Mouse (Mus musculus) midbrain, embryonic 11.5 days (tissue): ENCODE measurements around the gene Stab2. TPM values are rescaled to one million over a fixed set of nuclear protein-coding genes. Genes with fewer than 3 reads are reported as not detected.

Experiments used
- ATAC-seq: fragments of 200-750 bp; cut with Nextera tagmentation; 2 replicates; pipeline ENCODE4 v1.8.0; 2017; ENCODE audit warnings: moderate TSS enrichment, moderate library complexity; ENCODE audit not compliant: low FRiP score
- DNase-seq: peaks from one replicate; pipeline ENCODE4 v3.0.0; 2015; ENCODE audit warnings: low spot score; ENCODE audit errors: missing footprints
- H3K27ac ChIP-seq: fragments of 300-500 bp; sonication (generic); 2 replicates; pipeline ENCODE4 v1.5.1; 2014; ENCODE audit warnings: low read depth, low read length
- H3K27me3 ChIP-seq: fragments of 300-500 bp; sonication (generic); 2 replicates; pipeline ENCODE4 v1.6.1; 2014; ENCODE audit warnings: mild to moderate bottlenecking, low read length, moderate library complexity, mixed read lengths; ENCODE audit not compliant: control insufficient read depth, insufficient read depth
- H3K36me3 ChIP-seq: fragments of 300-500 bp; sonication (generic); 2 replicates; pipeline ENCODE4 v1.6.1; 2014; ENCODE audit warnings: mild to moderate bottlenecking, low read length, moderate library complexity, mixed read lengths; ENCODE audit not compliant: control insufficient read depth, insufficient read depth
- H3K4me1 ChIP-seq: fragments of 300-500 bp; sonication (generic); 2 replicates; pipeline ENCODE4 v1.6.1; 2014; ENCODE audit warnings: low read length; ENCODE audit not compliant: control insufficient read depth, insufficient read depth
- H3K4me2 ChIP-seq: fragments of 300-500 bp; sonication (generic); 2 replicates; pipeline ENCODE4 v1.6.1; 2014; ENCODE audit warnings: mild to moderate bottlenecking, moderate library complexity
- H3K4me3 ChIP-seq: fragments of 300-500 bp; sonication (generic); 2 replicates; pipeline ENCODE4 v1.5.1; 2014; ENCODE audit warnings: low read depth, low read length
- H3K9ac ChIP-seq: fragments of 300-500 bp; sonication (generic); 2 replicates; pipeline ENCODE4 v1.6.1; 2014; ENCODE audit warnings: low read length
- H3K9me3 ChIP-seq: fragments of 300-500 bp; sonication (generic); 2 replicates; pipeline ENCODE4 v1.6.1; 2016; ENCODE audit warnings: low read length; ENCODE audit not compliant: control insufficient read depth
- WGBS: fragments of 180-500 bp; shearing (Covaris S2); extraction: QIAGEN DNeasy Blood & Tissue Kit; methylation state at CpG from one replicate; pipeline ENCODE4 v1.1.7; 2014; 5-methylcytosine and 5-hydroxymethylcytosine counted together
- polyA plus RNA-seq: library from polyadenylated mRNA; unstranded; fragments of >200 nt; fragmentation: Nextera tagmentation; extraction: Ambion mirVana; gene quantifications from 2 replicates; pipeline ENCODE4 v1.2.1, GENCODE M21; 2014

Gene Stab2
- polyA plus RNA-seq, 1 experiment from 2014 or later = 0.25 TPM

GRCm38 (mm10) chr10:86814292-86815131, 193.3 kb downstream of the Stab2 start:
- H3K27ac ChIP-seq = no peak overlapping the region
- H3K4me2 ChIP-seq = no peak overlapping the region
- H3K4me3 ChIP-seq = no peak overlapping the region
- WGBS = 81% methylated on average over 19 of the region's 19 CpGs
- no peaks in the 10 kb centered on the region for H3K36me3 ChIP-seq
- ATAC-seq = no peak
- no peaks in the 10 kb centered on the region for H3K9me3 ChIP-seq
- no peak overlapping the region for H3K9ac ChIP-seq
- H3K4me1 ChIP-seq = peaks cover 4% of the 10 kb centered on the region; the same call in 1 of the 2 replicates
- DNase-seq = no peak
- H3K27me3 ChIP-seq = no peaks in the 10 kb centered on the region

GRCm38 (mm10) chr10:86810612-86811011, 197.2 kb downstream of the Stab2 start:
- Histone ChIP-seq H3K36me3 (no peaks in the 10 kb centered on the region), H3K4me3 (no peak overlapping the region), H3K9me3 (no peaks in the 10 kb centered on the region), H3K4me1 (no peaks in the 10 kb centered on the region), H3K9ac (no peak overlapping the region), H3K4me2 (no peak overlapping the region), H3K27me3 (no peaks in the 10 kb centered on the region), H3K27ac (no peak overlapping the region)
- no peak for ATAC-seq
- 90% methylated on average over 5 of the region's 5 CpGs for WGBS
- DNase-seq = no peak

GRCm38 (mm10) chr10:86810000-86810399, 197.8 kb downstream of the Stab2 start:
- Histone ChIP-seq H3K4me1 (no peaks in the 10 kb centered on the region), H3K4me3 (no peak overlapping the region), H3K36me3 (no peaks in the 10 kb centered on the region), H3K27me3 (no peaks in the 10 kb centered on the region), H3K9ac (no peak overlapping the region), H3K9me3 (no peaks in the 10 kb centered on the region), H3K4me2 (no peak overlapping the region), H3K27ac (no peak overlapping the region)
- WGBS = 85% methylated on average over 9 of the region's 9 CpGs
- DNase-seq (no peak), ATAC-seq (no peak)

- Histone ChIP-seq H3K4me3 (no peak overlapping the region), H3K9ac (no peak overlapping the region), H3K9me3 (no peaks in the 10 kb centered on the region), H3K4me2 (no peak overlapping the region), H3K36me3 (no peaks in the 10 kb centered on the region), H3K27ac (no peak overlapping the region), H3K4me1 (no peaks in the 10 kb centered on the region), H3K27me3 (no peaks in the 10 kb centered on the region)
- DNase-seq (no peak), ATAC-seq (no peak)
- WGBS = 80% methylated on average over 15 of the region's 15 CpGs
These were observed 199.6 kb downstream of the Stab2 start for GRCm38 (mm10) chr10:86808013-86808758.

- Histone ChIP-seq H3K27me3 (no peaks in the 10 kb centered on the region), H3K4me1 (no peaks in the 10 kb centered on the region), H3K4me2 (no peak overlapping the region), H3K36me3 (no peaks in the 10 kb centered on the region), H3K9me3 (no peaks in the 10 kb centered on the region), H3K27ac (no peak overlapping the region), H3K4me3 (no peak overlapping the region), H3K9ac (no peak overlapping the region)
- 95% methylated on average over 1 of the region's 1 CpGs for WGBS
- DNase-seq (no peak), ATAC-seq (no peak)
These were observed 200.5 kb downstream of the Stab2 start for GRCm38 (mm10) chr10:86807362-86807761.

GRCm38 (mm10) chr10:86796073-86796741, 211.6 kb downstream of the Stab2 start:
- Histone ChIP-seq H3K4me2 (no peak overlapping the region), H3K4me3 (no peak overlapping the region), H3K9ac (no peak overlapping the region), H3K27ac (no peak overlapping the region), H3K27me3 (no peaks in the 10 kb centered on the region), H3K9me3 (no peaks in the 10 kb centered on the region), H3K36me3 (no peaks in the 10 kb centered on the region), H3K4me1 (no peaks in the 10 kb centered on the region)
- ATAC-seq (no peak), DNase-seq (no peak)
- WGBS = 93% methylated on average over 5 of the region's 5 CpGs

GRCm38 (mm10) chr10:86794794-86795535, 212.9 kb downstream of the Stab2 start:
- Histone ChIP-seq H3K36me3 (no peaks in the 10 kb centered on the region), H3K27ac (no peak overlapping the region), H3K4me2 (no peak overlapping the region), H3K4me1 (no peaks in the 10 kb centered on the region), H3K9ac (no peak overlapping the region), H3K4me3 (no peak overlapping the region), H3K27me3 (no peaks in the 10 kb centered on the region), H3K9me3 (no peaks in the 10 kb centered on the region)
- DNase-seq (no peak), ATAC-seq (no peak)
- WGBS = 89% methylated on average over 9 of the region's 9 CpGs

- no peaks in the 10 kb centered on the region for H3K4me1 ChIP-seq
- DNase-seq = no peak
- no peak overlapping the region for H3K4me2 ChIP-seq
- no peak overlapping the region for H3K4me3 ChIP-seq
- WGBS = 87% methylated on average over 4 of the region's 4 CpGs
- no peak overlapping the region for H3K27ac ChIP-seq
- H3K9me3 ChIP-seq = no peaks in the 10 kb centered on the region
- no peak overlapping the region for H3K9ac ChIP-seq
- no peaks in the 10 kb centered on the region for H3K36me3 ChIP-seq
- no peaks in the 10 kb centered on the region for H3K27me3 ChIP-seq
- no peak for ATAC-seq
These were observed 213.6 kb downstream of the Stab2 start for GRCm38 (mm10) chr10:86794196-86794595.
